Mouse (Mus musculus): ENCODE data around the gene AI467606. TPM values are rescaled to one million over a fixed set of nuclear protein-coding genes. Genes with fewer than 3 reads are reported as not detected.

Gene AI467606
- polyA plus RNA-seq, 1 experiment from 2014 or later = 1.5 TPM

DNA sequence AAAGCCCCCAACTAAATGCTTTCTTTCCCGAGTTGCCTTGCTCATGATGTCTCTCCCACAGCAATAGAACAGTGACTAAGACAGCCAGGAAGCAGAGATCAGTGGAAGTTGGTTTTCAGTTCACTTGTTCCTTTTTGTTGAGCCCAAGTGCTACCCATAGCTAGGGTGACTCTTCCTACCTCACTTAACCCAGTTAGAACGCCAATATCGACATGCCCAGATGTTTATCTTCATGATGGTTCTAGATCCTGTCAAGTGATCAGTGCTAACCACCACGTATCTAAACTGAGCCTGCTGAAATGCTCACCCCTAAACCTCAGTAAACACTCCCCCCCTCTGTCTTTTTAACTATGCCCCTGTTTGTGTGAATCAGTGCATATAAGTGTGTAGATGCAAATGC lies 8.4 kb downstream of the AI467606 start:
- Histone ChIP-seq H3K9ac (replicated peaks) (no peak overlapping the region), H3K4me3 (no peak overlapping the region), H3K36me3 (no peaks in the 10 kb centered on the region), H3K27me3 (no peaks in the 10 kb centered on the region), H3K4me2 (replicated peaks) (no peak overlapping the region), H3K9me3 (no peaks in the 10 kb centered on the region), H3K27ac (replicated peaks) (no peak overlapping the region), H3K4me1 (0 out of 2 replicates have a peak, but pooled peaks cover 4% of the 10 kb centered on the region)
- ATAC-seq (ENCODE audit: low FRiP score, low read depth) = no peak
- WGBS = 86% methylated on average over 4 of the region's 4 CpGs

DNA sequence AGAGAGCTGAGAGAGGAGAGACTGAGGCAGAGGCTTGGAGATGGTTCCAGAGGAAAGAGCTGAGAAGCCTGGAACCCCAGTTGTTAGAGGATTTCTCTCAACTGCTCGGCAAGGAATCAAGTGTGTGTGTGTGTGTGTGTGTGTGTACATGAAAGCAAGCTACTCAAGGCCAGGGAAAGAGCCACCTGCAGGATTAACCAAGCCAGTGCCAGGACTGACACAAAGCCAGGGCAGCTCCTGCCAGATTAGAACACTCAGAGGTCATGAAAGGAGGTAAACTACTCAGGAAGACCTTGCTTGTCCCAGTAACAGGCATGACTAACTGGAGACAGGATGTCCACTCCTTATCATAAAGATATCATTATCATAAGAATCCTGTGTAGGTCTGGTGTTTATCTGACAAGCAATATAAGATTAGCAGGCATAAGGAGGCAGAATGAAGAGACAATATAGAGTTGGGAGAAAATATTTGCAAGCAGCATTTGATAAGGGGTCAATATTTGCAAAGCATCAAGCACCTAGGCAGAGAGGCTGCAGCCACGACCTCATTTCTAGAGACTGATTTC lies 10.4 kb downstream of the AI467606 start:
- Histone ChIP-seq H3K4me1 (peaks cover 8% of the 10 kb centered on the region; the same call in 1 of the 2 replicates), H3K27ac (replicated peaks) (no peak overlapping the region), H3K4me2 (replicated peaks) (no peak overlapping the region), H3K9me3 (no peaks in the 10 kb centered on the region), H3K9ac (replicated peaks) (no peak overlapping the region), H3K36me3 (no peaks in the 10 kb centered on the region), H3K4me3 (no peak overlapping the region), H3K27me3 (no peaks in the 10 kb centered on the region)
- ATAC-seq (ENCODE audit: low FRiP score, low read depth) = no peak
- WGBS = 44% methylated on average over 2 of the region's 2 CpGs

DNA sequence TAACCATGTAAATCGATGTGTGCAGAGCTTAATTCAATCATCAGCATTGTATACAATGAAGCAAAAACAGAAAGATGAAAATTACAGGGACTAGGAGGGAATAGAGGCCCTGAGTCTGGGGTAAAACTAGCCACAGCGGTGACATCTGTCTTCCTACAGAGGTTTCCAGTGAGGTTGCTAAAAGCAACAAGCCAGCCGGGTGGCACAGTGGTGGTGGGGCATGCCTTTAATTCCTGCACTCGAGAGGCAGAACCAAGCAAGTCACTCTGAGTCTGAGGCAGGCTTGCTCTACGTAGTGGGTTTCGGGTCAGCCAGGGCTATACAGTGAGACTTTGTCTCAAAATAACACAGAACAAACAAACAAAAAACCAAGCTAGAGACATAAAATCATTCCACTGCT lies 11.0 kb downstream of the AI467606 start:
- ATAC-seq (ENCODE audit: low FRiP score, low read depth) = no peak
- Histone ChIP-seq H3K4me1 (peaks cover 8% of the 10 kb centered on the region; the same call in 1 of the 2 replicates), H3K4me2 (replicated peaks) (no peak overlapping the region), H3K36me3 (no peaks in the 10 kb centered on the region), H3K9ac (replicated peaks) (no peak overlapping the region), H3K9me3 (no peaks in the 10 kb centered on the region), H3K27ac (replicated peaks) (no peak overlapping the region), H3K27me3 (no peaks in the 10 kb centered on the region), H3K4me3 (no peak overlapping the region)
- 79% methylated on average over 6 of the region's 6 CpGs for WGBS

DNA sequence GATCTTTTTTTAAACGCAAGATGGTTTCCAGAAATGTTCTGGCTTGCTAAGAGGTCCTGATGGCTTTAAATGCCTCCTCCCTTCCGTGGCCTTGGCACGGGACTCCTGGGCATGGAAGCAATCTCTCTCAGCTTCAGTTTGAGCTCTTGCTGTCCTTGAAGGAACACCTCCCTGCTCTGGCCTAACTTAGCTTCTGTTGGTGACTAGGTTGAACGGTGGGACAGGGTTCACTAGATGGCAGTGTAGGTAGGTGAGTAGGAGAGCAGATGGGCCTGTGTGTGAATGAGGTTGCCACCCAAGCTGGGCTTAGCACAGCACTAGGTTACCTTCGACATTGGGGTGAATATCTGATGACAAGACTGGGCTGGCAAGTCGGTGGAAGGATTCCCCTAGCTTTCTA lies 12.8 kb downstream of the AI467606 start:
- ATAC-seq (ENCODE audit: low FRiP score, low read depth) = no peak
- Histone ChIP-seq H3K27ac (replicated peaks) (peak overlapping the region; percentile 66), H3K4me2 (replicated peaks) (no peak overlapping the region), H3K9ac (replicated peaks) (no peak overlapping the region), H3K9me3 (no peaks in the 10 kb centered on the region), H3K4me1 (peaks cover 8% of the 10 kb centered on the region; the same call in 1 of the 2 replicates), H3K4me3 (no peak overlapping the region), H3K27me3 (peaks cover 4% of the 10 kb centered on the region; the same call in 1 of the 2 replicates), H3K36me3 (no peaks in the 10 kb centered on the region)
- WGBS = 68% methylated on average over 6 of the region's 6 CpGs

DNA sequence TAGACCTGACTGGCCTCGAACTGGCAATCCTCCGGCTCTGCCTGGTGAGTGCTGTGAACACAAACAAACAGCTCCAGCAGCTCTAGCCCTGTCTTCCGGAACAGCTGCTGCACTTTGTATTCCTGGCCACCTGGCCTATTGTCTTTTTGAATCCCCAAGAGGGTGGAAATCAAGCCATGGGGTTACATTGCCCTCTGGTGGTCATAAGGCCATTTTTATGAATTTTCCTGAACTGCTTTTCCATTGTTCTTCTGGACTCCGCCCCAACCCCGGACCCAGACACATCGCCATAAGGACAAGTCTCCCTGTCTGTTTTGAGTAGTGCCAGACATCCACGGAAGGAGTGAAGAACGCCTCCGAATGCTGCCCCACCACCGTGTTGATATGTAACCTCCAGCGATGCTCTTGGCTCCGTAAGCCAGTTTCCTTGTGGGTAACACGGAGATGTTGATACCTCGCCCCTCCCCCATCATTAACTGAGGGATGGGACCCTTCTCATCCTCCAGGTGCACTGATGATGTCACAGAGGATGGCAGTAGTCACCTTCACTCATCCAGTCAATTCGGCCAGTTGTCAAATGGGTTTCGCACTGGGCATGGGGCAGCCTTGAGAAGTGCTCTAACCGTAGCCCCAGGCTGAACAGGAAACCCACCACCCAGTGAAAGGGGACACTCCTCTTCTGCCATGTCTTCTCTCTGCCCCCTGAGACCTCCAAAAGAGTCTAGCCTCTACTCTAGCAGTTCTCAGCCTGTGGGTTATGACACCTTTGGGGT lies 13.6 kb downstream of the AI467606 start:
- H3K4me3 ChIP-seq = peak overlapping the region; percentile 32
- peak; percentile 80 for ATAC-seq (ENCODE audit: low FRiP score, low read depth)
- WGBS = 19% methylated on average over 17 of the region's 17 CpGs

DNA sequence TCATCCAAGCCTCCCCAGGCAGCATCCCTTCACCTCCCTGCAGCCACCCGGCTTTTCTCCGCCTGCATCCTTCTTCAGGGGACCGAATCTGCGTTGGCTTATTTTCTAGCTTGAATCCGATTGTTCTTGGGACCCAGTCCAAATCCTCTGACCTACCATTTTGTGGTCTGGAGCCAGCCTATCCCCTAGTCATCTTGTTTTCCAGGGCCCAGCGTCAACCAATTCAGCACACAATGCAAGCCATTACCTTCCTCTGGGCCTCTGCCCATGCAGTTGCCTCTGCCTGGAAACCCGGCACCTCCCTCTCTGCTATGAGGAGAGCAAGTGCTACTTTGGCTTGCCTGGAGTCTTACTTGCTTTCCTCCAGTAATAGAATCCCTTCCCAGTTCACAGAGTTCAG lies 14.4 kb downstream of the AI467606 start:
- H3K4me1 ChIP-seq = peaks cover 8% of the 10 kb centered on the region; the same call in 1 of the 2 replicates
- ATAC-seq (ENCODE audit: low FRiP score, low read depth) = no peak
- H3K27ac ChIP-seq (replicated peaks) = 0 out of 2 replicates have a peak overlapping the region, but pooled peaks have one; percentile 75
- 70% methylated on average over 7 of the region's 7 CpGs for WGBS
- no peaks in the 10 kb centered on the region for H3K9me3 ChIP-seq
- H3K36me3 ChIP-seq = no peaks in the 10 kb centered on the region
- H3K9ac ChIP-seq (replicated peaks) = no peak overlapping the region
- no peak overlapping the region for H3K4me3 ChIP-seq
- no peak overlapping the region for H3K4me2 ChIP-seq (replicated peaks)
- H3K27me3 ChIP-seq = peaks cover 5% of the 10 kb centered on the region; the same call in 1 of the 2 replicates

More for the DNA sequence above, 13.6 kb downstream of the AI467606 start:
- H3K9me3 ChIP-seq = no peaks in the 10 kb centered on the region
- H3K4me1 ChIP-seq = peaks cover 8% of the 10 kb centered on the region; the same call in 1 of the 2 replicates
- H3K4me2 ChIP-seq (replicated peaks) = peak overlapping the region; percentile 53
- peaks cover 5% of the 10 kb centered on the region; the same call in 1 of the 2 replicates for H3K27me3 ChIP-seq
- peak overlapping the region; percentile 75 for H3K27ac ChIP-seq (replicated peaks)
- H3K36me3 ChIP-seq = no peaks in the 10 kb centered on the region
- H3K9ac ChIP-seq (replicated peaks) = peak overlapping the region; percentile 50; the same call in 1 of the 2 replicates

DNA sequence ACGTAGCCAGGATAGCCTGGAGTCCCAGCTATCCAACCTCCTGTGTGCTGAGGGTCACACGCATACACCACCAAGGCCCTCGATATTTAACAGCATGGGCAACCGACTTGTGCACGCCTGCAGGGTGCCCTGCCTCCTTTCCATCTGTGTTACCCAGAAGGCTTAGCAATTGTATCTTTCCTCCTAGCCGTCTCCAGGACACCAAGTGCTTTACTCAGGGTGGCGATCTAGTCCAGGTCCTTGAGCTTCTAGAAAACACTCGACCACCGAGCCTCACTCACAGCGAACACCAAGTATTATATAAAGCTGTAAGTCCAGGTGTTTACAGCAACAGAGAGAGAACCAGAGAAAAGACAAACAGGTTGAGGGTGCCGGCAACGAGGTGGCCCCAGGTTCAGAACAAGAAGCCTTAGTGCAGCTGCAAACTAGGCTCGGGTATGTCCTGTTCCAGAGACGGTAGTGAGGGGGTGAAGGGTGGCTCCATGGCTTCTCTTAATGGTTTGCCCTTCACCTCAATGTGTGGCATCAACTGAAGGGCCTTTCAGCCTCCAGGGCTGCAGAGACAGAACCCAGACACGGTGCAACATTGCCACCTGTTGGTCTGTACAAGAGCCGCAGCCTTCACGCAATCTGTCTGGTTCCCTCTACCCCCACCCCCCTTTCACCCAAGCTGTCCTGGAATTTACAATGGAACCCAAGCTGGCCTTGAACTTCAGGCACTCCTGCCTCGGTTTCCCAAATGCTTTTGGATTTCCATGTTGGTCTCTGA lies 19.3 kb downstream of the AI467606 start:
- Histone ChIP-seq H3K27ac (replicated peaks) (no peak overlapping the region), H3K27me3 (peaks cover 5% of the 10 kb centered on the region; the same call in 1 of the 2 replicates), H3K4me1 (peaks cover 6% of the 10 kb centered on the region; the same call in 1 of the 2 replicates), H3K4me3 (no peak overlapping the region), H3K9ac (replicated peaks) (no peak overlapping the region), H3K36me3 (no peaks in the 10 kb centered on the region), H3K9me3 (no peaks in the 10 kb centered on the region), H3K4me2 (replicated peaks) (no peak overlapping the region)
- peak; percentile 54; the same call in 1 of the 2 replicates for ATAC-seq (ENCODE audit: low FRiP score, low read depth)
- WGBS = 56% methylated on average over 18 of the region's 18 CpGs

DNA sequence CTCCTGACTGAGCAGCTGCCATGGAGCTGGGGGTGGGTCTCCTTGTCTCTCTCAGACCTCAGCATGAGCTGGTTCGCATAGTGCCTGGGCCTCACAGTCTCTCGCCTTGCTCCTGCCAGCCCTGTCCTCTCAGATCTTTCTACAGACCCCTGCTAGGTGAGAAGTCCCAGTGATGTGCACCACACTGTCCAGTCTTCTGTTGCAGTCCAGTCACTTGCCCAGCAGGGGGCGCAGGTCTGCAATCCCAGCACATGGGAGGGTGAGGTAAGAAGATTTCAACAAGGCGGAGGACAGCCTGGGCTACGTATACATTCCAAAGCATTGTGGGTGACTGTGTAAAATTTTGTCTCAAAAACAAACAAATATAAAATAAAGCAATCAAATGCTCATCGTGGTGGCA lies 20.3 kb downstream of the AI467606 start:
- Histone ChIP-seq H3K4me2 (replicated peaks) (no peak overlapping the region), H3K9me3 (no peaks in the 10 kb centered on the region), H3K27ac (replicated peaks) (no peak overlapping the region), H3K36me3 (no peaks in the 10 kb centered on the region), H3K27me3 (peaks cover 5% of the 10 kb centered on the region; the same call in 1 of the 2 replicates), H3K4me1 (peaks cover 6% of the 10 kb centered on the region; the same call in 1 of the 2 replicates), H3K4me3 (no peak overlapping the region), H3K9ac (replicated peaks) (no peak overlapping the region)
- 48% methylated on average over 6 of the region's 6 CpGs for WGBS
- ATAC-seq (ENCODE audit: low FRiP score, low read depth) = no peak

DNA sequence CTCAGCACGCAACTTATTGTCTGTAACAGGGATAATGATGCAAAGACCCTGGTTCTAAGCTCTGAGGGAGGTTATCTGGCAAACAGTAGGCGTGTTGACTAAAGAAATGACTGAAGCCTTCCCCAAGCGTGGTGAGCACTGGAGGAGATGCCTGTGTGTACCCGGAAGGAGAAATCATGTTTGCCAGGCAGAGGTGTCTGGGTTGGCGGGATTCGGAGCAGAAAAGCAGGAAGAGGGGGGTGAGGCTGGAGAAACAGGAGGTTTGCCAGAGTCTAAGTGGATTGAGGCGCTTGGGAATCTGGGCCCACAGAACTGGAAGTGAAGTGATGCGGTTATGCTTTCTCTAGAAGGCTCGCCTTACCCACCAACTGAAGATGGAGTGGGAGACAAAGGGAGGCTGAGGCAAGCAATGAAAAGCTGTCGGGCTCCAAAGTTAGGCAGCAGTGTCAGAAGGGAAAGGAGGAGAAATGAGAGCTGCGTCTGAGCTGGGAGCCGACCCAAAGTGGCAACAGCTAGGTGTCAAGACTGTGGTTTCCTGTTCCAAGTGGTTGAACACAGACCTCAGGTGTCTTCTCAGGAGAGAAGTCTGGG lies 21.2 kb downstream of the AI467606 start:
- Histone ChIP-seq H3K27ac (replicated peaks) (no peak overlapping the region), H3K4me3 (no peak overlapping the region), H3K4me2 (replicated peaks) (no peak overlapping the region), H3K27me3 (peaks cover 5% of the 10 kb centered on the region; the same call in 1 of the 2 replicates), H3K4me1 (peaks cover 6% of the 10 kb centered on the region; the same call in 1 of the 2 replicates), H3K36me3 (no peaks in the 10 kb centered on the region), H3K9ac (replicated peaks) (no peak overlapping the region), H3K9me3 (no peaks in the 10 kb centered on the region)
- ATAC-seq (ENCODE audit: low FRiP score, low read depth) = no peak
- WGBS = 81% methylated on average over 12 of the region's 12 CpGs

DNA sequence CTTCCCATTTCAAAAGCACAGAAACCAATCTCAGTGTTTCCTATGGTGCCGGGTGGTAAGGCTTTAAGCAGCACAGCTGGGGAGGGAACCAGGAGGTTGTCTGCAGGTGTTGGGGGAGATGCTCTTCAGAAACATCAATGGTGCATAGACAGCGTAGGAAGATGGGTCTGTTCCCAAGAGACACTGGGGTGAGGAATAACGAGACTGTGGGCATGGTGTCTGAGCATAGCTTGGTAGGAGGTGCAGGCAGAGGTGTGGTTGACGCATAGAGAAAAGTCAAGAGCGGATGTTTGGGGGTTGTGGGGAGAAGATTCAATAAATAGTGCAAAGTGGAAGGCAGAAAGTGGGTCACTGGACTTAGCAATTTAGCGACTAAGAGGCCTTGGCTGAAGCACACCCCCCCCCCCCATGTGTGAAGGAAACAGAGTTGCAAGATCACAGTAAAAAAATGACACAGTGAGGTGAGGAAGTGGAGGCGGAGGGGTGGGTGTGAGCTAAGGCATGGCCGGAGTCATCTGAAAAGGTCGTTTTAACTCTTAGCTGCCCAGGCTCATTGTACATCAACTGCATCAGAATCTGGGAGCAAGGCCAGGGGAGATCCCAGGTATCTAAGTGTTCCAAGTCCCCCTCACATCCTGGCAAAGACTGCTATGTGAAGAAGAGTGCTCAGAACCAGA lies 21.9 kb downstream of the AI467606 start:
- ATAC-seq (ENCODE audit: low FRiP score, low read depth) = no peak
- WGBS = 60% methylated on average over 9 of the region's 9 CpGs
- Histone ChIP-seq H3K9ac (replicated peaks) (no peak overlapping the region), H3K36me3 (no peaks in the 10 kb centered on the region), H3K4me3 (no peak overlapping the region), H3K4me1 (peaks cover 6% of the 10 kb centered on the region; the same call in 1 of the 2 replicates), H3K9me3 (no peaks in the 10 kb centered on the region), H3K27ac (replicated peaks) (no peak overlapping the region), H3K4me2 (replicated peaks) (no peak overlapping the region), H3K27me3 (peaks cover 5% of the 10 kb centered on the region; the same call in 1 of the 2 replicates)
